Mouse (Mus musculus) neural tube, embryonic 15.5 days (tissue): ENCODE results near the gene Eef1a2. TPM values are rescaled to one million over a fixed set of nuclear protein-coding genes. Genes with fewer than 3 reads are reported as not detected.

ENCODE experiments used
- ATAC-seq: fragments of 200-750 bp; cut with Nextera tagmentation; 2 replicates; pipeline ENCODE4 v1.8.0; 2017; ENCODE audit warnings: mild to moderate bottlenecking, moderate TSS enrichment, moderate library complexity; ENCODE audit not compliant: low FRiP score
- H3K27ac ChIP-seq: fragments of 300-500 bp; sonication (generic); replicated peaks from 2 replicates; pipeline ENCODE4 v1.5.1; 2015; ENCODE audit warnings: mild to moderate bottlenecking, inconsistent platforms
- H3K27me3 ChIP-seq: fragments of 300-500 bp; sonication (generic); replicated peaks from 2 replicates; pipeline ENCODE4 v1.6.1; 2015; ENCODE audit warnings: inconsistent platforms
- H3K36me3 ChIP-seq: fragments of 300-500 bp; sonication (generic); 2 replicates; pipeline ENCODE4 v1.6.1; 2015; ENCODE audit warnings: inconsistent platforms
- H3K4me1 ChIP-seq: fragments of 300-500 bp; sonication (generic); 2 replicates; pipeline ENCODE4 v1.6.1; 2015; ENCODE audit warnings: inconsistent platforms
- H3K4me2 ChIP-seq: fragments of 300-500 bp; sonication (generic); 2 replicates; pipeline ENCODE4 v1.6.1; 2015; ENCODE audit warnings: inconsistent platforms, mild to moderate bottlenecking, moderate library complexity
- H3K4me3 ChIP-seq: fragments of 300-500 bp; sonication (generic); replicated peaks from 2 replicates; pipeline ENCODE4 v1.5.1; 2015; ENCODE audit warnings: mild to moderate bottlenecking, inconsistent platforms
- H3K9ac ChIP-seq: fragments of 300-500 bp; sonication (generic); replicated peaks from 2 replicates; pipeline ENCODE4 v1.6.1; 2015; ENCODE audit warnings: mild to moderate bottlenecking, inconsistent platforms
- H3K9me3 ChIP-seq: fragments of 300-500 bp; sonication (generic); replicated peaks from 2 replicates; pipeline ENCODE4 v1.6.1; 2016; ENCODE audit warnings: inconsistent platforms
- WGBS: fragments of 180-500 bp; shearing (Covaris S2); methylation state at CpG from one replicate; pipeline ENCODE4 v1.1.7; 2015; ENCODE audit warnings: mixed read lengths; 5-methylcytosine and 5-hydroxymethylcytosine counted together
- polyA plus RNA-seq: library from polyadenylated mRNA; unstranded; fragments of >200 nt; fragmentation: Nextera tagmentation; extraction: Ambion mirVana; gene quantifications from 2 replicates; pipeline ENCODE4 v1.2.1, GENCODE M21; 2015

Gene Eef1a2
- polyA plus RNA-seq, 1 experiment from 2014 or later, result 16.8 TPM

GRCm38 (mm10) chr2:181127786-181128185 lies 29.0 kb downstream of the Eef1a2 start:
- H3K36me3 ChIP-seq, result no peaks in the 10 kb centered on the region
- H3K9ac ChIP-seq, result no peak overlapping the region
- no peak overlapping the region for H3K4me2 ChIP-seq
- H3K4me3 ChIP-seq, result no peak overlapping the region
- no peak for ATAC-seq
- no peaks in the 10 kb centered on the region for H3K27me3 ChIP-seq
- no peaks in the 10 kb centered on the region for H3K9me3 ChIP-seq
- H3K4me1 ChIP-seq, result peaks cover 65% of the 10 kb centered on the region
- 36% methylated on average over 3 of the region's 3 CpGs for WGBS
- H3K27ac ChIP-seq, result no peak overlapping the region

GRCm38 (mm10) chr2:181125726-181126455 lies 30.9 kb downstream of the Eef1a2 start:
- no peak for ATAC-seq
- H3K4me1 ChIP-seq, result peaks cover 65% of the 10 kb centered on the region

DNA sequence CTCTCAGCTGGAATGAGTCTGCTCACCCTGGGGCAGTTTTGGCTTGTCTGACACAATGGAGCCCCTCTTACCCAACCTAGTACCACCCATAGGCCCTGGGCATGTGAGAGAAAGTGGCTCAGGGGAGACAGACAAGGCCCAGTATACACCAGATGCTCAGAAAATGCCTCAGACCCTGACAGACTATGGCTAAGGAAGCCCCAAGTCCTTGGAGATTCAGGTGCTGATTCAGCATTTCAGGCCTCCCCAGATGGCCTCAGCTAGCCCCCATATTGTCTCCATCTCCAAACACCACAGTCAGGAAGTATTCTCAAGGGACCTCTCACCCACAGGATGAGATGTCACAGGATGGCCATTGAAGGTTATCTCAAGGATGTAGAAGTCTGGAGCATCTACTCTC lies 34.2 kb downstream of the Eef1a2 start:
- Histone ChIP-seq H3K9ac (no peak overlapping the region), H3K4me1 (peaks cover 66% of the 10 kb centered on the region)

More at GRCm38 (mm10) chr2:181125726-181126455, 30.9 kb downstream of the Eef1a2 start:
- no peaks in the 10 kb centered on the region for H3K27me3 ChIP-seq
- WGBS, result 53% methylated on average over 7 of the region's 7 CpGs
- H3K4me2 ChIP-seq, result no peak overlapping the region
- H3K9me3 ChIP-seq, result no peaks in the 10 kb centered on the region
- no peak overlapping the region for H3K9ac ChIP-seq
- no peaks in the 10 kb centered on the region for H3K36me3 ChIP-seq
- no peak overlapping the region for H3K27ac ChIP-seq
- H3K4me3 ChIP-seq, result no peak overlapping the region

GRCm38 (mm10) chr2:181120922-181121449 lies 35.8 kb downstream of the Eef1a2 start:
- Histone ChIP-seq H3K4me3 (no peak overlapping the region), H3K9me3 (no peaks in the 10 kb centered on the region), H3K27me3 (no peaks in the 10 kb centered on the region), H3K9ac (no peak overlapping the region), H3K4me2 (no peak overlapping the region), H3K4me1 (peaks cover 69% of the 10 kb centered on the region), H3K27ac (no peak overlapping the region; the same call in 1 of the 2 replicates), H3K36me3 (no peaks in the 10 kb centered on the region)
- WGBS, result 63% methylated on average over 4 of the region's 4 CpGs
- ATAC-seq, result no peak

More for the DNA sequence above, 34.2 kb downstream of the Eef1a2 start:
- no peaks in the 10 kb centered on the region for H3K36me3 ChIP-seq
- H3K27ac ChIP-seq, result peak overlapping the region; percentile 29; the same call in 1 of the 2 replicates
- no peak overlapping the region for H3K4me3 ChIP-seq
- H3K4me2 ChIP-seq, result no peak overlapping the region
- ATAC-seq, result no peak
- no peaks in the 10 kb centered on the region for H3K9me3 ChIP-seq
- H3K27me3 ChIP-seq, result no peaks in the 10 kb centered on the region

DNA sequence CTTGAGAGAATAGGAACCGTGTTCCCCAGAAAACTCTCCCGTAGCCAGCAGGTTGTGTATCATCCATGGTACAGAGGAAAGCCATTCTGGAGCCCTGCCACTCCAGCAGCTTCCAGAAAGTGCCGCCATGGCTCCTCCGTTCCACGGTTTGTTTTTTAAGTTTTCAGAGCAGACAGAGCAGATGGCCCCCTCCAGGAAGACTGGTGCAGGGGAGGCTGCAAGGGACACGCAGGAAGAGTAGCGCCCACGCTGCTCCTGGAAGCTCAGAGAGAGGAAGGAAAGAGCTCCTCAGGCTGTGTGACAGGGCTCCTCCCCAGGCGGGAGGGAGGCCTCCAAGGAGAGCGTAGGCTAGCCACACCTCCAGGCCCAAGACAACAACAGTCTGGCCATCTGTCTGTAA lies 36.9 kb downstream of the Eef1a2 start:
- Histone ChIP-seq H3K36me3 (no peaks in the 10 kb centered on the region), H3K4me2 (no peak overlapping the region), H3K27me3 (no peaks in the 10 kb centered on the region), H3K4me3 (no peak overlapping the region), H3K27ac (no peak overlapping the region), H3K4me1 (peaks cover 74% of the 10 kb centered on the region), H3K9me3 (no peaks in the 10 kb centered on the region), H3K9ac (no peak overlapping the region)
- 29% methylated on average over 10 of the region's 10 CpGs for WGBS
- ATAC-seq, result no peak

DNA sequence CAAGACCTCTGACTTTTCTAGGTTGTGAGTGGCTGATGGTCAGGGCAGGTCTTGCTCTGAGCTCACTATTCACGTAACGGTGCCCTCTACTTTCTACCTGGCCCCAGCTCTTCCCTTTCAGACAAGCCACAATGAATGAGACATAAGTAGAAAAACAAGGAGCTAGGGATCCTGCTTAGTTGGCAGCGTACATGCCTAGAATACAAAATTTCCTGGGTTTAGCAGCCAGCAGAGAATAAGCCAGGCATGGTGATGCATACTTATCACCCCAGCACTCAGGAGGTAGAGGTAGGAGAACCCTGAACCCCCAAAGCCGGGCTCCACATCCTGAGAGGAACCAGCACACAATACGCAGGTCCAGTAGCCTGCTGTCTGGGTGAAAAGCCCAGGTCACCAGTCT lies 40.4 kb downstream of the Eef1a2 start:
- ATAC-seq, result no peak
- peaks cover 16% of the 10 kb centered on the region; the same call in 1 of the 2 replicates for H3K36me3 ChIP-seq
- WGBS, result 83% methylated on average over 5 of the region's 5 CpGs
- H3K27ac ChIP-seq, result 0 out of 2 replicates have a peak overlapping the region, but pooled peaks have one; percentile 29
- H3K27me3 ChIP-seq, result no peaks in the 10 kb centered on the region
- H3K4me2 ChIP-seq, result no peak overlapping the region
- no peak overlapping the region for H3K9ac ChIP-seq
- H3K9me3 ChIP-seq, result no peaks in the 10 kb centered on the region
- peaks cover 67% of the 10 kb centered on the region for H3K4me1 ChIP-seq
- H3K4me3 ChIP-seq, result no peak overlapping the region

DNA sequence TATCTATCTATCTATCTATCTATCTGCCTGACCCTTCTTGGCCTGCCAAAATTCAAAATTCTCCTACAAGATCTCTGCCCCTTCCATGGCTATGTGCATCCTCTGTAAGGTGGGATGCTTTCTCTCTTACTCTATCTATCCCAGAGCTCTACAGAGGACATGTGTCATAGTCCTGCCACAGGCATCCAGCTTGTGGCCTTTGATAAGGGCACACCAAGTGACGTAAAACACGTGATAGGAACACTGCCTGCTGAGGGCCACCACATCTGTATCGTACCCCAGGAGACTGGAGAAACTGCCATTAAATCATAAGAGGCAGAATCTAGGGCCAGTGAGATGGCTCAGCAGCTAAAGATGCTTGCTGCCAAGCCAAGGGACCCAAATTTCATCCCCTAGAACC lies 41.4 kb downstream of the Eef1a2 start:
- Histone ChIP-seq H3K4me1 (peaks cover 56% of the 10 kb centered on the region), H3K27ac (peak overlapping the region; percentile 43; the same call in 1 of the 2 replicates), H3K4me3 (no peak overlapping the region), H3K9me3 (no peaks in the 10 kb centered on the region), H3K27me3 (no peaks in the 10 kb centered on the region), H3K36me3 (peaks cover 18% of the 10 kb centered on the region; the same call in 1 of the 2 replicates), H3K9ac (no peak overlapping the region), H3K4me2 (no peak overlapping the region)
- no peak for ATAC-seq
- 67% methylated on average over 3 of the region's 3 CpGs for WGBS

GRCm38 (mm10) chr2:181113762-181114361 lies 43.0 kb downstream of the Eef1a2 start:
- whole genome bisulfite sequencing, result 39% methylated on average over 8 of the region's 8 CpGs
- no peak overlapping the region for H3K27ac ChIP-seq
- peak; percentile 21; the same call in 1 of the 2 replicates for ATAC-seq
- H3K4me3 ChIP-seq, result no peak overlapping the region
- H3K9ac ChIP-seq, result no peak overlapping the region; the same call in 1 of the 2 replicates
- no peaks in the 10 kb centered on the region for H3K27me3 ChIP-seq
- no peaks in the 10 kb centered on the region for H3K9me3 ChIP-seq
- peaks cover 21% of the 10 kb centered on the region for H3K36me3 ChIP-seq
- H3K4me2 ChIP-seq, result no peak overlapping the region
- peaks cover 42% of the 10 kb centered on the region for H3K4me1 ChIP-seq

GRCm38 (mm10) chr2:181111665-181112064 lies 45.1 kb downstream of the Eef1a2 start:
- Histone ChIP-seq H3K36me3 (peaks cover 33% of the 10 kb centered on the region), H3K27ac (no peak overlapping the region), H3K9me3 (no peaks in the 10 kb centered on the region), H3K9ac (no peak overlapping the region), H3K4me3 (no peak overlapping the region), H3K27me3 (no peaks in the 10 kb centered on the region), H3K4me2 (no peak overlapping the region), H3K4me1 (peaks cover 32% of the 10 kb centered on the region)
- no peak for ATAC-seq
- WGBS, result 100% methylated on average over 1 of the region's 1 CpGs

- no peak overlapping the region for H3K4me3 ChIP-seq
- peaks cover 6% of the 10 kb centered on the region; the same call in 1 of the 2 replicates for H3K4me1 ChIP-seq
- H3K4me2 ChIP-seq, result no peak overlapping the region
- peaks cover 35% of the 10 kb centered on the region for H3K36me3 ChIP-seq
- H3K27ac ChIP-seq, result no peak overlapping the region
- WGBS, result 66% methylated on average over 2 of the region's 2 CpGs
- H3K27me3 ChIP-seq, result no peaks in the 10 kb centered on the region
- H3K9me3 ChIP-seq, result no peaks in the 10 kb centered on the region
- H3K9ac ChIP-seq, result no peak overlapping the region
- ATAC-seq, result no peak
Measured at GRCm38 (mm10) chr2:181104111-181104510, 52.7 kb downstream of the Eef1a2 start.

DNA sequence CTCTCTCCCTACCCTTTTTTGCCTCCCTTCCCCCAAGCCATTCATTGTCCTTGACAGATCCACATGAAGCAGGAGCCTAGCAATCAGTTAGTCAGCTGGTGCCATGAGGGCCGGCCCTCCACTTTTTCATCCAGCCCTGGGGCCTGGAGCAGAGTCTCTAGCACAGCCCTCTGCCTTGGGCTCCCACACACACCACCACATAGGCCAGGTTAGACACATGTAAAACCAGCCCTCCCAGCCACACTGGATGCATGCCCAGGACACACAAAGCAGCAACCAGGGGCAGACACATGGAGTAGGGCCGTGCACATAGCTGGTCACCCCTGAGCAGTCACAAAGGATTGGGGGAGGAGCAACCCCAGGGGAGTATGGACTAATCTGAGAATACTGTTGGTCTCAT lies 54.7 kb downstream of the Eef1a2 start:
- Histone ChIP-seq H3K27ac (0 out of 2 replicates have a peak overlapping the region, but pooled peaks have one; percentile 33), H3K27me3 (no peaks in the 10 kb centered on the region), H3K9me3 (no peaks in the 10 kb centered on the region), H3K36me3 (peaks cover 33% of the 10 kb centered on the region; the same call in 1 of the 2 replicates), H3K9ac (no peak overlapping the region), H3K4me1 (peaks cover 6% of the 10 kb centered on the region; the same call in 1 of the 2 replicates), H3K4me2 (no peak overlapping the region), H3K4me3 (no peak overlapping the region)
- ATAC-seq, result 0 out of 2 replicates have a peak, but pooled peaks have one; percentile 43
- 11% methylated on average over 2 of the region's 2 CpGs for WGBS
